Mouse (Mus musculus) liver, postnatal 0 days (tissue): ENCODE data around the gene Herpud1. TPM values are rescaled to one million over a fixed set of nuclear protein-coding genes. Genes with fewer than 3 reads are reported as not detected.
A peak's percentile ranks its signal among the peaks of the same experiment; 100 is the strongest.

ENCODE experiments used
- ATAC-seq: fragments of 200-750 bp; cut with Nextera tagmentation; 2 replicates; pipeline ENCODE4 v1.8.0; 2017; ENCODE audit warnings: mild to moderate bottlenecking, moderate library complexity
- DNase-seq: peaks from one replicate; pipeline ENCODE4 v3.0.0-alpha.2; 2016
- H3K27ac ChIP-seq: fragments of 300-500 bp; sonication (generic); 2 replicates; pipeline ENCODE4 v1.5.1; 2014; ENCODE audit warnings: antibody characterized with exemption, moderate library complexity, mild to moderate bottlenecking, low read depth
- H3K27me3 ChIP-seq: fragments of 300-500 bp; sonication (generic); 2 replicates; pipeline ENCODE4 v1.6.1; 2014; ENCODE audit warnings: low read length, control low read depth, mixed read lengths; ENCODE audit not compliant: insufficient read depth
- H3K36me3 ChIP-seq: fragments of 300-500 bp; sonication (generic); replicated peaks from 2 replicates; pipeline ENCODE4 v1.6.1; 2014; ENCODE audit warnings: mild to moderate bottlenecking, control low read depth, low read length, moderate library complexity, mixed read lengths; ENCODE audit not compliant: insufficient read depth
- H3K4me1 ChIP-seq: fragments of 300-500 bp; sonication (generic); 2 replicates; pipeline ENCODE4 v1.6.1; 2014; ENCODE audit warnings: antibody characterized with exemption, mild to moderate bottlenecking, control low read depth; ENCODE audit not compliant: insufficient read depth
- H3K4me2 ChIP-seq: fragments of 300-500 bp; sonication (generic); 2 replicates; pipeline ENCODE4 v1.6.1; 2014; ENCODE audit warnings: low read depth, mild to moderate bottlenecking, low read length, moderate library complexity, mixed read lengths
- H3K4me3 ChIP-seq: fragments of 300-500 bp; sonication (generic); 2 replicates; pipeline ENCODE4 v1.5.1; 2014; ENCODE audit warnings: low read depth, low read length
- H3K9ac ChIP-seq: fragments of 300-500 bp; sonication (generic); replicated peaks from 2 replicates; pipeline ENCODE4 v1.6.1; 2014; ENCODE audit warnings: mild to moderate bottlenecking, moderate library complexity
- H3K9me3 ChIP-seq: fragments of 300-500 bp; sonication (generic); 2 replicates; pipeline ENCODE4 v1.6.1; 2016; ENCODE audit warnings: mild to moderate bottlenecking, control low read depth, low read length, mixed read lengths
- CTCF ChIP-seq: sonication (generic); IDR thresholded peaks from 2 replicates; pipeline ENCODE4 v1.5.1; 2016; ENCODE audit warnings: antibody characterized with exemption, low read depth
- EP300 ChIP-seq: IDR thresholded peaks from 2 replicates; pipeline ENCODE4 v1.6.1; 2016; ENCODE audit warnings: antibody characterized with exemption, low read depth, mild to moderate bottlenecking
- WGBS: fragments of 180-500 bp; shearing (Covaris S2); extraction: QIAGEN DNeasy Blood & Tissue Kit; methylation state at CpG from one replicate; pipeline ENCODE4 v1.1.7; 2014; ENCODE audit not compliant: insufficient replicate concordance; 5-methylcytosine and 5-hydroxymethylcytosine counted together
- polyA plus RNA-seq: library from polyadenylated mRNA; unstranded; fragments of >200 nt; fragmentation: Nextera tagmentation; extraction: Ambion mirVana; gene quantifications from 2 replicates; pipeline ENCODE4 v1.2.1, GENCODE M21; 2015

Herpud1 gene
- polyA plus RNA-seq, 1 experiment from 2014 or later: 269 TPM

GRCm38 (mm10) chr8:94377031-94377430 is 9.2 kb upstream of the Herpud1 start:
- no peak for ATAC-seq
- no peaks in the 10 kb centered on the region for H3K9me3 ChIP-seq
- WGBS: 66% methylated on average over 4 of the region's 4 CpGs
- no peak overlapping the region for H3K4me3 ChIP-seq
- no peak for TF ChIP-seq EP300
- no peak for TF ChIP-seq CTCF
- no peak for DNase-seq
- peak overlapping the region; percentile 96 for H3K27ac ChIP-seq
- peaks cover 28% of the 10 kb centered on the region for H3K4me1 ChIP-seq
- no peak overlapping the region for H3K9ac ChIP-seq
- H3K36me3 ChIP-seq: no peaks in the 10 kb centered on the region
- H3K4me2 ChIP-seq: no peak overlapping the region
- no peaks in the 10 kb centered on the region for H3K27me3 ChIP-seq

- 50% methylated on average over 11 of the region's 11 CpGs for WGBS
- no peaks in the 10 kb centered on the region for H3K27me3 ChIP-seq
- H3K27ac ChIP-seq: peak overlapping the region; percentile 96
- H3K9ac ChIP-seq: peak overlapping the region; percentile 68
- DNase-seq: peak; percentile 80
- H3K9me3 ChIP-seq: no peaks in the 10 kb centered on the region
- peaks cover 23% of the 10 kb centered on the region for H3K4me1 ChIP-seq
- ATAC-seq: peak; percentile 85
- no peaks in the 10 kb centered on the region for H3K36me3 ChIP-seq
- TF ChIP-seq CTCF: no peak
- TF ChIP-seq EP300: peak; percentile 86
- H3K4me2 ChIP-seq: peak overlapping the region; percentile 55
- H3K4me3 ChIP-seq: peak overlapping the region; percentile 32
Measured at GRCm38 (mm10) chr8:94377714-94378205, 8.5 kb upstream of the Herpud1 start.

GRCm38 (mm10) chr8:94378763-94379415 is 7.3 kb upstream of the Herpud1 start:
- Histone ChIP-seq H3K27ac (peak overlapping the region; percentile 96), H3K4me3 (peak overlapping the region; percentile 32), H3K27me3 (no peaks in the 10 kb centered on the region), H3K36me3 (no peaks in the 10 kb centered on the region), H3K4me1 (peaks cover 27% of the 10 kb centered on the region), H3K9ac (peak overlapping the region; percentile 68), H3K4me2 (peak overlapping the region; percentile 55), H3K9me3 (no peaks in the 10 kb centered on the region)
- ATAC-seq: no peak
- no peak for DNase-seq
- WGBS: 76% methylated on average over 15 of the region's 15 CpGs
- TF ChIP-seq EP300 (no peak), CTCF (peak; percentile 52)

GRCm38 (mm10) chr8:94379686-94380085 is 6.6 kb upstream of the Herpud1 start:
- TF ChIP-seq EP300 (no peak), CTCF (no peak)
- DNase-seq: no peak
- Histone ChIP-seq H3K9me3 (no peaks in the 10 kb centered on the region), H3K4me3 (peak overlapping the region; percentile 19), H3K27me3 (no peaks in the 10 kb centered on the region), H3K36me3 (no peaks in the 10 kb centered on the region), H3K4me1 (peaks cover 32% of the 10 kb centered on the region), H3K27ac (peak overlapping the region; percentile 96), H3K9ac (peak overlapping the region; percentile 9), H3K4me2 (peak overlapping the region; percentile 55)
- 85% methylated on average over 9 of the region's 9 CpGs for WGBS
- no peak for ATAC-seq

- H3K9ac ChIP-seq: no peak overlapping the region
Measured at GRCm38 (mm10) chr8:94384166-94384565, 2.1 kb upstream of the Herpud1 start.

GRCm38 (mm10) chr8:94385506-94386213 is 578 bp upstream of the Herpud1 start:
- 24% methylated on average over 20 of the region's 20 CpGs for WGBS
- Histone ChIP-seq H3K4me1 (peaks cover 29% of the 10 kb centered on the region), H3K4me3 (peak overlapping the region; percentile 91), H3K36me3 (peaks cover 16% of the 10 kb centered on the region), H3K4me2 (peak overlapping the region; percentile 86), H3K27me3 (no peaks in the 10 kb centered on the region), H3K9me3 (no peaks in the 10 kb centered on the region), H3K9ac (peak overlapping the region; percentile 98), H3K27ac (peak overlapping the region; percentile 99)
- DNase-seq: no peak
- TF ChIP-seq CTCF: no peak
- no peak for TF ChIP-seq EP300
- ATAC-seq: peak; percentile 4

More at GRCm38 (mm10) chr8:94384166-94384565, 2.1 kb upstream of the Herpud1 start:
- Histone ChIP-seq H3K9me3 (no peaks in the 10 kb centered on the region), H3K27ac (0 out of 2 replicates have a peak overlapping the region, but pooled peaks have one; percentile 23), H3K4me2 (0 out of 2 replicates have a peak overlapping the region, but pooled peaks have one; percentile 26), H3K36me3 (peaks cover under 1% of the 10 kb centered on the region; the same call in 1 of the 2 replicates), H3K27me3 (no peaks in the 10 kb centered on the region), H3K4me3 (no peak overlapping the region), H3K4me1 (peaks cover 25% of the 10 kb centered on the region)
- TF ChIP-seq EP300 (no peak), CTCF (no peak)
- no peak for ATAC-seq
- DNase-seq: no peak
- WGBS: 57% methylated on average over 7 of the region's 7 CpGs
